Mouse (Mus musculus) telencephalon, adult 2 months (tissue): ENCODE results near the gene Hacd2.
A peak's percentile ranks its signal among the peaks of the same experiment; 100 is the strongest.

Source experiments
- DNase-seq: peaks from one replicate; pipeline ENCODE4 v3.0.0-alpha.2; 2011; ENCODE audit warnings: low read depth, low spot score

Gene Hacd2

DNA sequence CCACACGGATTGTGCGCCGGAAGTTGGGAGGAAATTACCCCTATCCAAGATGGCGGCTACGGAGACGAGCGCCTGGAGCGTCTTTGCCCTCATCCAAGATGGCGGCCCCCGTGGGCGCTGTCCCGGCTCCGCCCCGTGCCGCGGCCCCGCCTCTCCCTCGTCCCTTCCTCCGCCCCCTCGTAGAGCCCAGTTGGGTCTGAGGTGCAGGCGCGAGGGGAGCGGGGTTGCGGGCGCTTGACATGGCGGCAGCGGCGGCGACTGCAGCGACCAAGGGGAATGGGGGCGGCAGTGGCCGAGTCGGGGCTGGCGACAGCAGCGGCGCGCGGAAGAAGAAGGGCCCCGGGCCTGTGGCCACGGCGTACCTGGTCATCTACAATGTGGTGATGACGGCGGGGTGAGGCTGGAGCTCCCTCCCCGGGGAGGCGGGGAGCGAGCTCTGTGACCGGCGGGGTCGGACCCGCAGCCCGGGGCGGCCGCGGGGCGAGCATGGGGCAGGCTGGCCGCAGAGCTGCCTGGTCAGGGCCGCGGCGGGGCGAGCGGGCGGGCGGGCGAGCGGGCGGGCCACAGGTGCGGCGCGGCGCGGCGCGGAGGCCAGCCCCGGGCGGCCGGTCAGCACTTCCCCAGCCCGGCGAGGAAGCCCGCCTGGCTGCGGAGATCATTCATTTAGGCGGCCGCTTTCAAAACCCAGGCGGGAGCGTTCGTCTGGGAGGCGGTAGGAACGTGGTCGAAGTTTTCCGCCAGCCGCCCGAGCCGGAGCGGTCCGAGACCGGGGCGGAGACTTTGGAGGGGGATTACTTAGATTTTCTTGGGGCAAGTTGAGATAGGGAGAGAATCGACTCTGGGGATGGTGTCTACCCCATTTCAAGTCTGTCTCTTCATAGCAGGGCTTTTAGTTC lies at the start of gene Hacd2:
Gene Hacd2, plus strand, starts transcription at position 187 of the 896 bp plus-strand sequence.
- peak; percentile 86 for DNase-seq

DNA sequence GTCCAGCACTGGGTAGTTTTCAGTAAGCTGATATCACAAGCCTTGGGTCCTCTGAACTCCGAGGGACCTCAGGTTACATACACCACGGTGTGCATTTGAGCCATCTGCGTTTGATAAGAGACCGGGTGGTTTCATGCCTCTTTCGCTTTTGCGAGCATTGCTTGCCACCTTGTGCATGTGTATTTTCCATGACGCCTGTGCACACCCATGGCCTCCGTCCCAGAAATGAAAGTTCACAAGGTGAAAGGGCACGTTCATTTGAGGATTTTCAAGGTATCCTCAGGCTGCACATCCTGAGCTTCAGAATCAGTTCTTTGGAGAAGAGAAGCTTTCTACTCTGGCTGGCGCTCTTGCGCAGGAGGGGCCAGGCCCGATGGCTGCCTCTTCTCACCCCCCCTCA lies 49.8 kb upstream of the Hacd2 start:
- no peak for DNase-seq

DNA sequence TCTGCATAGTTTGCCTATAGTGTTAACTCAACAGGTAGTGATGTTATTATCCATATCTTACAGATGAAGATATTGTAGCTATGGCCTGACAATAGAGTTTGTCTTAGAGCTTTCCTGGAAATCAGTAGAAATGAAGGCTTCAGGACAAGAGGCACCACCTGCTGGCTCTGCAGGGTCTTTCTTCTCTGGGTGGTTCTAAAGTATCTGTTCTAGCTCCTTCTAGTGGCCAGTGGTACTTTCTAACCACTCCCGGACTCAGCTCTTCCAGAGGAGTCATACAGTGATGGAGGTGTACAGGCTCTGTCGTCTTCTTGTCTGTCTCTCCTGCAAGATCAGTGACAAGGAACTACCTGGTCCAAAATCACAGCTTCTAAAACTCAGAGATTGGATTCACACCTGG lies 46.7 kb upstream of the Hacd2 start:
- DNase-seq: no peak

DNA sequence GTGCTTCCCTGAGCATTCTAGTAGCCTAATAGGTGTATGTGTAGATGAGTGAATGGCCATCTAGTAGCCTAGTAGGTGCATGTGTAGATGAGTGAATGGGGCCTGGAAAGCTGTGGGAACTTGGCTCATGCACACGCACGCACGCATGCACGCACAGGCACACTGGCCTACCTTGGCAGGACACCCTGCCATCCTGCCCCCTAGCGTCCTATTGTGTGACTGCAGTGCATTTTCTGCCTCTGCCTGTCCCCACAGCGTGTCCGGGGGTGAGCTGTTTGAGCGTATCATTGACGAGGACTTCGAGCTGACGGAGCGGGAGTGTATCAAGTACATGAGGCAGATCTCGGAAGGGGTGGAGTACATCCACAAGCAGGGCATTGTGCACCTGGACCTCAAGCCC lies 45.6 kb upstream of the Hacd2 start:
- DNase-seq: no peak

DNA sequence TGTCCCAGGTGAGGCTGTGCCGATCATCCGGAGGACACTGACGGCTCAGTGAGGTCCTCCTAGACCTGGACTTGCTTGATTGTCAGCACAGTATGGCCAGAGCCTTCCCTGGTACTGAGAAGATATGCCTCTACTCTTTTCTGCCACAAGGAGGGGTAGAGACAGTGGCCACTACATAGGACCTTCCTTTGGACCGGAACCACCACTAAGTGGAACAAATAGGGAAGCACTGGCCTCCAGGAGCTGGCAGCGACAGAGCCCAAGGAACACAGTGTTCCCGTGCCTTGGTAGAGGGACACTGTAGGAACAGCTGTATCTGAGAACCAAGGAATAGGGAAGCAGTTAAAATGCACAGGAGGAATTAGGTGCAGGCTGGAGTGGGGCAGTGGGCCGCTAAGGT lies 44.2 kb upstream of the Hacd2 start:
- DNase-seq: no peak

DNA sequence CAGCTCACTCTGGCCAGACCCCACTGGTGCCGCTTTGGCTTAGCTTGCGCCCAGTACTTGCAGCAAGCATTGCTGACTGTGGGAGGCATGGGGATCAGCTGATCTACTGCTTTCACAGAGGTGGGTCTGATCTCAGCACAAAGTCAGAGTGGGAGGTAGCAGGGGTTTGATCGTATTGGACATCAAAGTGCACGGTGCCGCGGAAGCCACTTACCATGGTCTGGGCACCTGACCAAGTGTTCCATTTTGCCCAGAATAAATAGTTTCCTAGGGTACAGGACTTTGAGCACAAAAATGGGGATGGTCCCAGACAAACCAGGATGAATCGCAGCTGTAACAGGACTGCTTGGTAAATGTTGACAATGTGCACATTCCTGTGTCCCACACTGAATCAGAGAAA lies 41.2 kb upstream of the Hacd2 start:
- DNase-seq: no peak

DNA sequence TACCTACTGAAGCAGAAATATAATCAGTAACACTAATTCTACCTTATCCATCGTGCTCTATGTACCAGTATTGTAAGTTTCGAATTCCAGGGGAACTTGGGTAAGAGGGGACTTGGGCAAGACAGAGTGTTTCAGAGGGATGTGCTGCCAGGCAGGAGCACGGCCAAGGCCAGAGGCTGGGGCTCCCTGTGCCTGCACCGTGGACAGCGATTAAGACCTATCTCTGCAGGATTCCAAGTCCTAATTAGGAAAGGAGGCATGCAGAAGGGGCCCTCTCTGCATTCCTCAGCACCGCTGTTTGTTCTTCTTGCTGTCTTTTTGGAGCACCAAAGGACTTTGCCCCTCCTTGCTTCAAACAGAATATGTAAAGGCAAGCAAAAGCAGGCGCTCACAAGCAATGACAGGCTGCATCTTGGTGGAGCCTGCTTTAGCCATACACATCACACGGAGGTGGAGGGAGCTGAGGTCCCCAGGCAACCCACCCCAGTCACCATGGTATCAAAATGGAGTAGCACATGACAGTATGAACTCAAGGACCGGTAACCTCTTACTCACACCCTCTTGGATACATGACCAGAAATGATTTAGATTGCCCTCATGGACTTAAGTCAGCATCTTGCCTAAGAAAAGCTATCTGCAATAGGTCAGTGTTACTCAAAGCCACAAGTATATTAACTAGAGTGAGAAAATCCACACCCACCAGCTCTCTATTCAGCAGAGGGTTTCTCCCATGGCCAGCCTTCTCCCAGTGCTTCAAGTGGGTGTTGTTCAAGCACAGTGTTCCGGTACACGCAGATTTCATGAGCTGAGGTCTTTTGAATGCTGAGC lies 37.8 kb upstream of the Hacd2 start:
- no peak for DNase-seq

DNA sequence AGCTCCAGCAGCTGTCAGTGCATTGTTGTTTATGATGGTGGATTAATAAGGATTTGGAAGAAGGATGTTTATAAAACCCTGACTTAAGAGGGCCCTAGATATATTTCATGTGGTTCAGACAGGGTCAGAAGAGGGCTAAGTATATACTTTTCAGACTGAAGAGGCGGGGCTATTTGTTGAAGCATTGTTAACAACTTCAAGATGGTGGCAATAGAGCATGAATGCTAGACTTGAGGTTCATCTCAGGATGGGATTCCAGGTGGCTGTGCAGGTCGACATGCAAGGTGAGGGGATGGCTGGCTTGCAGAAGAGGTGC lies 37.2 kb upstream of the Hacd2 start:
- DNase-seq: no peak

DNA sequence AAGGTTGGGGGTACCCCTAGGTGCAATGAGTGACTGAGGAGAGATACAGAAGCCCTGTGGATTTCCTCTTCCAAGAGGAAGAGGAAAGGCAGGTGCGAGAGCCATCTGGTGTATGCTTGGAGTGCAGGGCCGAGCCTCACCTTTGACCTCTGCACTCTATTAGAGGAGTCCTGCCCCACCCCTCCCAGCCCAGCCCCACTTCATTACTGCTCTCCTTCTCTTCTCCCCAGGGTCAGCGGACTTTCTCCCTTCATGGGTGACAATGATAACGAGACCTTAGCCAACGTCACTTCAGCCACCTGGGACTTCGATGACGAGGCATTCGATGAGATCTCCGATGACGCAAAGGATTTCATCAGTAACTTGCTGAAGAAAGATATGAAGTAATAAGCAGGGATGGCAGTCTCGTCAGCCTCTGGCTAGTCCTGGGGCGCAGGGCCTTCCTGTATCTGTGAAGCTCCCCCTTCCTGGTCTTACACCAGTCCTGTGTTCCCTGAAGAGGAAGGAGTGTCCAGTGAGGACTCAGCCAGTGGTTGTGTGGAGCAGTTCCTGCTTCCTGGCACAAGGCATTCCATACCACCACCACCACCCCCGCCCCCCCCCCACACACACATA lies 35.9 kb upstream of the Hacd2 start:
- no peak for DNase-seq

DNA sequence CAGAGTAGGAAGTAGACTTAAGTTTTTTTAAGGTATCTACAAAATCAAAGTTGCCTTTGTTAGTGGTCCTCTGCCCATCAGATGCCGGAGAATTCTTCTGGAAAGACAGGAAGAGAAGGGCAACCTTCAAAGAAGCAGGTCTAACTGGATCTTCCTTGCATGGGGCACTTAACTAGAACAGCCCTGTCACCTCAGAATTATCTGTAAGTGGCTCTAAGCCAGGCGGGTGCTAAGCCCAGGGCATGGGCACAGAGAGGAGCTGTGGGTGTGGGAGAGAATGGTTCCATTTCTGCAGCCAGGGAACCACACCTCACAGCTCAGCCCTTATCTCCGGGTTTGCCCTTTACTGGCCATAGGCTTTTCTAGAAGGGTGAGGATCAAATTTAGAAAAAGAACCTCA lies 30.9 kb upstream of the Hacd2 start:
- no peak for DNase-seq

DNA sequence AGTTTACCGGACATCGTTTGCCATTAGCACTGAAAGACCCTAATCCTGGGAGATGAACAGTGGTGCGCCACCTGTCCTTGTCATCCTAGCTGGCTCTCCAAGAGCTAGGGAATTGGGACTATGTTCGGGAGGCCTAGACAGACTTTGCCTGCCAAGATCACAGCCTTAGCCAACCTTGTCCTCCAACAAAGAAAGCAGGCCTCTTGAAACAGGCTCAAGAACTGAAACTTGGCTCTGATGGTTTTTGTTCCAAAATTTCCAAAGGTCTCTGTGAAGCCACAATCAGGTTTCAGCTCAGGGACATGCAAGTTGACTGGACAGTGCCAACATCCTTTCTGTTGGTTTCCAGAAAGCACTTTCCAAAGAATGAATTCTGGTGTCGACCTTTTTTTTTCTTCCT lies 29.4 kb upstream of the Hacd2 start:
- no peak for DNase-seq

DNA sequence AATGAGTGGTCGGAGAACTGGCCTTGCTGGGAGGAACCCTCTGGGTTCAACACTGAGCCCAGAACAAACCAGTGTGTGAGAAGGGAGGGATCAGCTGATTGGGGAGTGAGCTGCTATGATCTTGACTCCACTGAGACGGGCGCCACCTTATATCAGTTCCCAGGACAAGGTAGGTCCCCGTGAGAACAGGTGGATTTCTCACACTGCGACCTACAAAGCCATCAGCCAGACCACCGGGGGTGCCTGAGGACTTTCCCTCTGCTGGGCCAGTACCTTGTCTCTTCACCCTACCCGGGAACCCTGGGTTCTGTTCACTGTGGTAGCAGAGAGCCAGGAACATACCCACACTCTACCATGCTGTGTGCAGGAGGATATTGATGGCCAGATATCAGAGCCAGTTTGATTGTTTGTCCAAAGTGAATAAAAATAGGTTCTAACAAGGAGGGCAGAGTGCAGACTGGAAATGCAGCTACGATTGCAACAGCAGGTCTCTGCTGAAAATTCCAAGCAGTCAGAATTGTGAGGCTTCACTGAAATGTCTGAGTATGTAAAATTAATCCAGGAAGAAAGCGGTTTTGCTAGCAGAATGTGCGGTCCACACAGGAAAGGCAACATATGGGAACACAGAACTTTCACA lies 28.4 kb upstream of the Hacd2 start:
- no peak for DNase-seq

DNA sequence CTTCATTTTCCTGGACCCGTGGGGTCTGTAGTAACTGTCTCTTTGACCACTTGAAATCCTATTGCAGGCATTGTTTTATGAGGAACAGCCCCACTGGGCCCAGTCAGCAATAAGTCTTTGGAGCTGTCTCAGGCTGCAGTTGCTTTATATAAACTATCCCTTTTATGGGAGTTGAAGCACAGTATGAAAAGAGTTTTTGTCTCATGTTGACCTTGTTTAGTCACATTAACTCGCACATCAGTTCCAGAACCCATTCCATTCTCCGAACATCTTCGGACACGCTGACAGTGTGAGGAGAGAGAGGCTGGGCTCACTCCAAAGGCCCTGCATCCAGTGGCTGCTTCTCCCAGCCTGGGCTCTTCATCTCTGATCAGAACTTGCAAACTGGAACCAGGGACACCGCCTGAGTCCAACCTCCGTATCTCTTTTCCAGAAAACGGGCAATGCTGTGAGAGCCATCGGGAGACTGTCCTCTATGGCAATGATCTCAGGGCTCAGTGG lies 27.5 kb upstream of the Hacd2 start:
- no peak for DNase-seq

DNA sequence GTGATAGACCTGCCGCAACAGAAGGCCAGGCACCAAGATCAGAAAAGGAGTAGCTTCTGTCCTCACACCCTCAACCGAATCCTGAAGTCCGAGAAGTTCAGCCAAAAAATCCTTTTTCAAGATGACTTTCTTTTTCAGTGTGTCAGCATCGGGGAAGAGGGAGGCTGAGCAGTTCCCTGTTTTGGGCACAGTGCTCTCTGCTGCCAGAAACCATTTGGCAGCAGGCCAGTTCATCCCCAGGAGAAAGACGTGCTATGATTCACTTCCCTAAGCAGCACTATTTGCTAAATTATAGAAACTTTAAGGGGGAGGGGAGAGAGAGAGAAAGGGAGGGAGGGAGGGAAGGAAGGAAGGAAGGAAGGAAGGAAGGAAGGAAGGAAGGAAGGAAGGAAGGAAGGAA lies 26.1 kb upstream of the Hacd2 start:
- peak; percentile 92 for DNase-seq

DNA sequence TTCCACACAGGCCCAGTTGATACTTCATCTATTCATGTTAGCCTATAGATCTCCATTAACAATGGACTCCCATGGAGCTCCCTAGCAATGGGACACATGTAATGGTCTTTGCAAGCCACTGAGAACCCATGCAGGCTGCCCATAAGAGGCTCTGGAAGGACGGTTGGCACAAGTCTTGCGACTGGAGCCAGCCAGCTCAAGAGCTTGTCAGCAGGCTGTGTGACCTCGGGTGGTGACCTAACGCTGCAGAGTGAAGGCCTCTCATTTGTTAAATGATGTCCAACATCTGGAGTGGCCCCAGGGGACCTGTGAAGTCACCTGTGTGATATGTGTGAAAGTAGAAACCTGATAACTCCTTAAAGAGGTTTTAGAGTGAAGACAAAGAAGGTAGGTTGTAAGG lies 25.2 kb upstream of the Hacd2 start:
- DNase-seq: no peak

DNA sequence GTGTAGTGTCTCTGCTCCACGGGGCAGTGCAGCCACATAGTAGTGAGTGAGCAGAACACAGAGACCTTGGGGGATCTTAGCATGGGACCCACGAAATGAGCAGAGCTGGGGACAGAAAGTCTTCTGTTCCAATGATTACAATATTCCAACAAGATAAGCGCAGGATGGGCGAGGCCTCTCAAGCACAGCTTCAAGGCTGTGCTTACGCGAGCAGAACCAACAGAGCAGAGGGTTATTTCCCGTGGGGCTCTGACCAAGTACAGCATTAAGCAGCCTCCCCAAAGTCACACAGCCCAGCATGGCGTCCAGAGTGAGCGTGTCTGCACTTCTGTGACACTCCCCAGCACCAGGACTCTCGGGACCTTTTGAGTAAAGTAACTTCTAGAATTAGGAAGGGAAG lies 24.7 kb upstream of the Hacd2 start:
- no peak for DNase-seq

DNA sequence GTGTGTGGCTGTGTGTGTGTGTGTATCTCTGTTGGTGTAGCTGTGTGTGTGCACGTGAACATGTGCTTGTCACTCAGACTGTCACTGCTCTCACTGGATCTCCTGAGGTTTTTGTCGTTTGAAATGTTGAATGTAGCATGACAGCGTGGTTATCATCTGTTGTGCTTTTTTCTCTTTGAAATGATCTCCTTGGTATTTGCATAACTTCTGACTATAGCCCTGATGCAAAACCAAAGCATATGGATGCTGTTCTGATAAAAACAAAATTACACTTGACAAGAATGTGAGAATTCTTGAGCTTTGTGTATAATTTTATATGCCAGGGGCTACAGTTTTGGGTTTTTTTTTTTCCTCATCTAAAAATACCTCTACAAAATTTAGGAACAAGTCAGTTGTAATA lies 23.2 kb upstream of the Hacd2 start:
- DNase-seq: peak; percentile 55

DNA sequence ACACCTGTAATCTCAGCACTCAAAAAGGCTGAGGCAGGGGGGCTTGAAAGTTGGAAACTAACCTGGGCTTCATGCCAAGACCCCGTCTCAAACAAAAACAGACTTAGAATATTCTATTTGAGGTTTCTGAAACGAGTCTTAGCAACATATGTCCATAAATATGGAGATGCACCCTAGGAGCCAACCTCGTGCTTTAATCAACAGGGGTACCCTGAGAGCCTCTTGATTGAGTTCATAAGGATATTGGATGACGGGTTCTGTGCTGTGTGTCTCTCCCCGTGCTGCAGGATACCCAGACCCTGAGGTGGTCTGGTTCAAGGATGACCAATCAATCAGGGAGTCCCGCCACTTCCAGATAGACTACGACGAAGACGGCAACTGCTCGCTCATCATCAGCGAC lies 22.2 kb upstream of the Hacd2 start:
- no peak for DNase-seq

DNA sequence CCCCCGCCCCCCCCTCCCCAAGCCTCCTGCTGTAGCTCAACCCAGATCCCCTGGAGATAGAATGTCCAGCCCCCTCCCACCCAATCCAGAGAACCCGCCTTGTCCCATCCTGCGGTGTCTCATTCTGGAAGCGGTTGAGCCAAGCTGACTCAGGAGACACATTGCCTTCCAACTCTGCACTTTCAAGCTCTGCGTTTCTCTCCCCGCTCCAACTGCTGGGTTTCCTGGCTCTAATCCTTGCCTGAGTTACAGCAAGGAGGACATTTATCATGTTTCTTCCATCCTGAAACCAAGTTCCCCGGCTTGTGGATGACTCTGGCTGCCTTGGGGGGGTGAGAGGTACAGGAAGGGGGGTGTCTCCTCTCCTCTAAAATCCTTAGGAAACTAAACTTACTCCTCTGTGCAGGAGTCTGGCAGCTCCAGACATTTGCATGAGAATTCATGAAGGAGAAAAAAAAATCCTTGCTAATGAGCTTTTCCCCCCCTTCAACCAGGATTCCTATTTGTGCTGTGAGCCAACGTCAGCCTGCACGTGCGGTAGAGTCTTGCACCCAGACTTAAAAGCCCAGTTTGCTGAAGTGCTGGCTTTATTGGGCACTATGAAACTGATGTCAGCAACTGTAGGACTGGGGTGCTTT lies 21.2 kb upstream of the Hacd2 start:
- peak; percentile 51 for DNase-seq

DNA sequence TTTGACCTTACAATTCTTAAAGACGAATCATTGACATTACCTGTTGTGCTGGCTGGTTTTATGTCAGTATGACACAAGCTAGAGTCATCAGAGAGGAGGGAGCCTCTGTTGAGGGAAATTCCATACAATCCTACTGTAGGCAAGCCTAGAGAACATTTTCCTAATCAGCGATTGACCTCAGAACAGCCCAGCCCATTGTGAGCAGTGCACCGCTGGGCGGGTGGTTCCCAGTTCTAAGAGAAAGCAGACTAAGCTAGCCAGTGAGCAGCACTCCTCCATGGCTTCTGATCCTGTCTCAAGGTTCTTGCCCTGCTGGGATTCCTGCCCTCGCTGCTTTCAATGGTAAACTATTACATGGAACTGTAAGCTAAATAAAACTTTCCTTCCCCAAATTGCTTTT lies 17.9 kb upstream of the Hacd2 start:
- no peak for DNase-seq

DNA sequence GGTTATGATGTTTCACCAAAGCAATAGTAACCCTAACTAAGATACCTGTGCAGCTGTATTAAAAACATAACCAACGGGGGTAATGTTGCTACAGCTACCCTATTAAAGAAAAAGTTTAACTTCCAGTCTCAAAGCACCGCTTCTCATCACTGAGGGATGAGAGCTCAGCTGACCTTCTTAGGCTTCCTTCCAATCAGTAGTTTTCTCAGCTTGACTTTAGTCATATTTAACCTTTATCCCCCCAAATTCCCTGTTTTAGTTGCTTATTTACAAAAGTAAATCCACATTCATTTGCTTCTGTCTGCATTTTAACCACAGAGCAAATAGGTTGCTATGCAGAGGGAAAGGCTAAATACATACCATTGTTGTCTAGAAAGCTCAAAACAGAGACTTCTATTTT lies 17.5 kb upstream of the Hacd2 start:
- DNase-seq: no peak

DNA sequence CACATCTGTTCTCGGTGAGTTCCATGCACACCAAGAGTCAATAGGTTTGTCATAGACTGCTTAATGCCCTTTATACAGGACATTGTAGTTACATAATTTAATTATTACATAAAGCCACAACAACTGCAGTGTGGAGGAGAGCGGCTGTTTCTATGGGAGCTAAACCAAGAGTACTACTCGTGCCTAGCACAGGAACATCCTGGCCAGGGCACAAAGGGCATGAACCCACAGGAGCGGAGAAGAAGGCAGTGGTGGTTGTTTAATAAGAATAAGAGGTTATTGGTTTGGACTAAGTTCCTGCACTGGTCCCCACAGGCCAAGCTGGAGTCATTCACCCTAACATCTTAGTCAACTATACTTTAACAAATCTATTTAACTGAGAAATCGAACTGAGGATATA lies 16.0 kb upstream of the Hacd2 start:
- no peak for DNase-seq
